Mouse (Mus musculus): Measurements from ENCODE around the gene 4930507D05Rik. TPM values are rescaled to one million over a fixed set of nuclear protein-coding genes. Genes with fewer than 3 reads are reported as not detected.
"Not testable (repeated sequence)": the region's sequence is repeated elsewhere in the genome, so short reads cannot be mapped to it uniquely, and the experiment has no call there.

4930507D05Rik gene
- polyA plus RNA-seq, 1 experiment, result 0.97 TPM

- TF ChIP-seq POLR2A (IDR thresholded peaks at IDR 0.05; ENCODE audit: borderline replicate concordance, extremely low read depth, insufficient read depth, insufficient read length, poor library complexity, severe bottlenecking) (no peak), CTCF (IDR thresholded peaks at IDR 0.05; ENCODE audit: borderline replicate concordance, extremely low read depth, insufficient read depth, insufficient read length) (no peak)
- peak; percentile 57 for DNase-seq (ENCODE audit: low read depth)
These were observed 36.7 kb downstream of the 4930507D05Rik start for GRCm38 (mm10) chr10:62485878-62486582.

GRCm38 (mm10) chr10:62486618-62487415 lies 37.5 kb downstream of the 4930507D05Rik start, which contains the start of gene Vps26a:
Vps26a (minus strand) TSS chr10:62486805.
- DNase-seq (ENCODE audit: low read depth), result peak; percentile 99
- TF ChIP-seq POLR2A (IDR thresholded peaks at IDR 0.05; ENCODE audit: borderline replicate concordance, extremely low read depth, insufficient read depth, insufficient read length, poor library complexity, severe bottlenecking) (peak; percentile 85; the same call in 1 of the 2 replicates), CTCF (IDR thresholded peaks at IDR 0.05; ENCODE audit: borderline replicate concordance, extremely low read depth, insufficient read depth, insufficient read length) (no peak)

- no peak for TF ChIP-seq POLR2A (IDR thresholded peaks at IDR 0.05; ENCODE audit: borderline replicate concordance, extremely low read depth, insufficient read depth, insufficient read length, poor library complexity, severe bottlenecking)
- peak; percentile 66; the same call in 1 of the 2 replicates for TF ChIP-seq CTCF (IDR thresholded peaks at IDR 0.05; ENCODE audit: borderline replicate concordance, extremely low read depth, insufficient read depth, insufficient read length)
- DNase-seq (ENCODE audit: low read depth), result peak; percentile 82
These were observed 39.0 kb downstream of the 4930507D05Rik start for GRCm38 (mm10) chr10:62488266-62488665.

- DNase-seq (ENCODE audit: low read depth), result not testable (repeated sequence)
These were observed 42.4 kb downstream of the 4930507D05Rik start for GRCm38 (mm10) chr10:62491681-62492080.

- peak; percentile 86 for TF ChIP-seq CTCF (IDR thresholded peaks at IDR 0.05; ENCODE audit: borderline replicate concordance, extremely low read depth, insufficient read depth, insufficient read length)
- TF ChIP-seq POLR2A (IDR thresholded peaks at IDR 0.05; ENCODE audit: borderline replicate concordance, extremely low read depth, insufficient read depth, insufficient read length, poor library complexity, severe bottlenecking), result no peak
- peak; percentile 86 for DNase-seq (ENCODE audit: low read depth)
These were observed 51.0 kb downstream of the 4930507D05Rik start for GRCm38 (mm10) chr10:62500088-62500915.

Other genes starting within 250 kb of the 4930507D05Rik start
- gene Tspan15, start 218.2 kb upstream of the 4930507D05Rik start, polyA plus RNA-seq (2012; rRNA removed), result 18.6 and 19.0 TPM in 2 replicates
- gene Tacr2, start 197.1 kb upstream of the 4930507D05Rik start, polyA plus RNA-seq (2012; rRNA removed), result not detected in 2 replicates
- gene Hk1, start 69.6 kb upstream of the 4930507D05Rik start, polyA plus RNA-seq (2012; rRNA removed), result 59.0 and 98.8 TPM in 2 replicates
- gene Hkdc1, start 27.0 kb upstream of the 4930507D05Rik start, polyA plus RNA-seq (2012; rRNA removed), result 0.39 and 0.52 TPM in 2 replicates
- 28.3 and 29.9 TPM in 2 replicates for gene Supv3l1, start 249 bp downstream of the 4930507D05Rik start, polyA plus RNA-seq (2012; rRNA removed)
- gene Vps26a, start 37.3 kb downstream of the 4930507D05Rik start, polyA plus RNA-seq (2012; rRNA removed), result 24.6 and 28.0 TPM in 2 replicates
- 3.1 and 3.6 TPM in 2 replicates for gene Srgn, start 78.0 kb downstream of the 4930507D05Rik start, polyA plus RNA-seq (2012; rRNA removed)
- gene Kif1bp, start 129.0 kb downstream of the 4930507D05Rik start, polyA plus RNA-seq (2012; rRNA removed), result 54.2 and 71.8 TPM in 2 replicates
- 39.6 and 42.1 TPM in 2 replicates for gene Ddx21, start 152.8 kb downstream of the 4930507D05Rik start, polyA plus RNA-seq (2012; rRNA removed)
- 63.0 and 66.6 TPM in 2 replicates for gene Ddx50, start 201.7 kb downstream of the 4930507D05Rik start, polyA plus RNA-seq (2012; rRNA removed)